Mouse (Mus musculus): ENCODE data around the gene Clint1.

The Clint1 gene

DNA sequence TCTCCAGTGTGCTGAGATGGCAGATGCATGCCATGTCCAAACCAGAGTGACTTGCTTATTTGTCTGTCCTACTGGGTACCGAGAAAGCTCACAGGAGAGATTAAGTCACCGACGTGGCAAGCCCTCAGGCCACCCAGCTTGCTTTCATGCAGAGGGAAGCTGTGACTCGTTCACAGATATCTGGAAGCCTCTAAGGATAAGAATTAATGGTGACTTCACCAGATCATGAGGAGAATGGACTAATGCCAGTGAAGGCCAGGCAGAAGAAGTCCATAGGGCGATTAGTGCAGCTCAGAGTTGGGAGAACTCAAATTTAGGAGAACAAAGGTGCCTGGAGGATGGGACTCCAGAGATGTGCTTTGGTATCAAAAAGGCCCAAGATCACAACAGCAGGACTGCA is 75.6 kb downstream of the Clint1 start:
- no peak for DNase-seq (ENCODE audit: low read depth, low spot score)

DNA sequence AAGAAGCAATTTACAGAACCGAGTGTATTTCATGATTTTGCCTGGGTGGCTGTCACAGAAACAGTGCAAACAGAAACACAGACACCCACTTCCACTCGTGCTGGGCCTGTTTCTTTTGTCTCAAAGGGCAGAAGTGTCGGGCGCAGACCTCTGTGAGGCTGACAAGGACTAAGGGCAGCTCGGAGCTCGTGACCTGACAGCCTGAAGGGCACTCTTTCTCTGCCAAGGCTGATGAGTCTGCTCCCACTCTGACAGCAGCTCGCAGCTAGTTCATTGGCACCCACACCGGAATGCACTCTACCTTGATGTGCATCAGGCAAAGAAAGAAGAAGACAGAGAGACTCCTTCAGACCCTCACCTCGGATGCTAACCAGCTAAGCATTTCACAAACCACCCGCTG is 77.7 kb downstream of the Clint1 start:
- no peak for DNase-seq (ENCODE audit: low read depth, low spot score)

DNA sequence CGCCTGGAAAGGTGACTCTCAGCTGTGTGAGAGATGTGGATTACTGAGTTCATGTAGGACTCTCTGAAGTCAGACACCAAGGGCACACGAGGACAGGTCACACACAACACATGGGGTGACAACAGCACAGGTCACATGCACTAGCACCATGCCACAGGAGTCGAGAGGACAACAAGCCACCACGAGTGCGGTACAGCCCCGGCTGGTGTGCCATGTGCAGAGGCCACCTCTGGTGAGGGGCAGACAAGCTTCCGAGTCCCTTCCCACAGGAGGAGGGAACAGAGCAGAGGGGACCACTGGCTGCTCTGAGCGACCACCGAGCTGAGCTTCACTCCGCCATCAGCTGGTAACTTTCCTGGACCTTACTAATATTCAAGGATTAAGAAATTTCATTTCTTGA is 80.9 kb downstream of the Clint1 start:
- no peak for DNase-seq (ENCODE audit: low read depth, low spot score)

DNA sequence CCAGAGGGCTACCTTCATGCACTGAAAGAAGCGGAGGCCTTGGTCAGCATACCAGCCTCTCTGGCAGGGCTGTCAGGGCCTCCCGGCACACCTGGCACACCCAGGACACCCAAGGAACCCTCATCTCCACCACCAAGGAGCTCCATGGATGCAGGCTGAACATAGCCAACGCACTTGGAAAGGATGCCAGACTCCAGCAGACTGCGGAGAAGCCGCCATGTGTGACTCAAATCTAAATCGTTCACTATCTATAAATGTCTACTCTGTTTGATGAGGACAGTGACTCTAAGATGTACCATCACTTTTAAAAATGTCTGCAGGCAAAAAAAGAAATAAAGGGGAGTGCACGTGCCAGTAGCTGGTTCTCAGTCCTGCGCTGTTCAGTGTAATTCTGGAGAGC is 85.6 kb downstream of the Clint1 start:
- DNase-seq (ENCODE audit: low read depth, low spot score), result no peak

DNA sequence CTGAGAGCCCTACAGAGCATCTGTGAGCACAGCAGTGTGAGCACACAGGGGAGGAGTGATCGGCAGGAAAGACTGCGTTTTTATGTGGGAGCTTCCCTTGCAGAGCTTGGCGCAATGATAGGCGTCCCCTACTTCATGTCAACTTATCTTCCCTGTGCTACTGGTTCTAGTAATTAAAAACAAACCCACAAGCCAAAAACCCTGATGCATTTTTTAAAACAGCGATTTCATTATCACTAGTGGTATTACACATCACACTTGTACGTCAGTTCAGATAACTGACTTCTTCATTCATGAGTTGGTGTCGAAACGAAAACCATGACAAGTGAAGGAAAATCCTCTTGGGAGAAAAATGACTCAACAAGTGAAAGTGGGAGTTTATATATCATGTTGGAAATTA is 87.1 kb downstream of the Clint1 start:
- DNase-seq (ENCODE audit: low read depth, low spot score), result no peak

DNA sequence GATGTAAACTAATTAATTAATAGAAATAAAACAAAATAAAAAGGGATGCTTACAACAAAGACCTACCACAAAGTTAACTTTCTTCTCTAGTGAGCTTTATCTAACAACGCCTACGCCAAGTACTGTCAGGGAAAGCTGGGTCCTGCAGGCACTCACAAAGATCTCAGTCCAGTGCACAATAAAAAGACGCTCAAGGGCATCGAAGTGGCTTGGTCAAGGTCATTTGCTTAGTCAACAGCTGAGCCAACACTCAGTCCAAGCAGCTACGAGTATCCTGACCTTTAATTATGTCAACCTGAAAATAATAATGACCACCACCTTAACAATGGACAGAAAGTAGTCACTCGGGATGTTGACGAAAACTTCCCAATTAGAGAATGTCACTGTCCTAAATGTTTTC is 90.4 kb downstream of the Clint1 start:
- peak; percentile 15 for DNase-seq (ENCODE audit: low read depth, low spot score)

DNA sequence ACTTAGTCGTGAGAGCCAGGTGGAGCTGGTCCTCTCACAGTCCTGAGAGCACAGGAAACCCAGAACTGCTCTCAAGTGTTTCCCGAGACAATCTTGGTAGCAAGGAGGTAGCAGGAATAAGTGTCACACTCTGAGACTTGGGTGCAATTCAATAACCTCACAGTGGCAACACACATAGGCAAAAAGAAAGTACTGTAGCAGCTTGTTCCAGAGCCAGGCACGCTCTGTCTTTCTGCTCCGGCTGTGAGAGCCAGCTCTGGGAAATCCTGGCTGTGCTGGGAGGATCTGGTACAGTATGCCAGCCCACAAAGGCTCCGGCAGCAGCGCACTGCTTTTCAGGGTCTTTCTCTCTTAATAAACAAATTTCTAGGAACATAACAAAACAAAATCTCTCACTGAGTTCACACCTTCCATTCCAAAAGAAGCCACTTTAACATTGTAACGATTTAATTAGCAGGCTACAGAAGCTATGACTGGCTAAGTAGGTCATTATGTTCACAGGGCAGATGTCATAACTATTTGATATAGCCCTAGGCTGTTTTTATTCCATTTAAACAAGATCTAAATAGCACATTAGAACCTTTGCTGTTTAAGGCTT is 91.4 kb downstream of the Clint1 start:
- DNase-seq (ENCODE audit: low read depth, low spot score), result no peak

DNA sequence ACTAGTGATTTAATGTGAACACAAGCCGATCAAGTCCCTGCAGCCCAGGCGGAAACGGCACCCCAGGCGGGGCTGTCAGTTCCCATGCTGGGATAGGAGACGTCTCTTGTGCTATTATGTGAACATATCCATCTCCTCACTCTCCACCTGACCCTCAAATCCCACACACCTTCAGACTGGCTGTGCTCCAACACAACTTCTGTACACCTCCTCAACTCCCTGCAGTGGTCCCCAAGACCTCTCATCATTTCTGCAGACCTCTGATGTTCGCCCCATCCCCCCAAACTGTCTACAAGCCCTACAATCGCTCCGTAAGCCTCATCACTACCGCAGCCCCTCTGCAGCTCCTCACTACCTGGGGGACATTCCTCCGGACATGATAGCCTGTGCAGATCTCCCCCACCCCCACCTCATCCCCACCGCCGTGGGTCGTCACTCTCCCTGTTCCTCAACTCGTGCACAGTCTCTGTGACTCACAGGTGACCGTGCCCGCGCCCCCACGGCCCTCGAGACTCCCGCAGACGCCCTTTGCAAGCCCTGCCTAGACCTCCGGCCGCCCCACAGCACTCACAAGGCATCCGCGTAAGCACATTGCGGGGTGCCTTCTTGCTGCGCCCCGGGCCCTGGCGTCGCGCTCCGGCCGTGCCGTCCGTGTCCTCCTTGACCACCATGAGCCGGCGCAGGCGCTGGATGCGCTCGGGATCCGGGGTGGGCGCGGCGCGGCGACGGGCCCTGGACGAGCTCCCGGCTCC is 92.2 kb downstream of the Clint1 start:
- peak; percentile 54 for DNase-seq (ENCODE audit: low read depth, low spot score)

DNA sequence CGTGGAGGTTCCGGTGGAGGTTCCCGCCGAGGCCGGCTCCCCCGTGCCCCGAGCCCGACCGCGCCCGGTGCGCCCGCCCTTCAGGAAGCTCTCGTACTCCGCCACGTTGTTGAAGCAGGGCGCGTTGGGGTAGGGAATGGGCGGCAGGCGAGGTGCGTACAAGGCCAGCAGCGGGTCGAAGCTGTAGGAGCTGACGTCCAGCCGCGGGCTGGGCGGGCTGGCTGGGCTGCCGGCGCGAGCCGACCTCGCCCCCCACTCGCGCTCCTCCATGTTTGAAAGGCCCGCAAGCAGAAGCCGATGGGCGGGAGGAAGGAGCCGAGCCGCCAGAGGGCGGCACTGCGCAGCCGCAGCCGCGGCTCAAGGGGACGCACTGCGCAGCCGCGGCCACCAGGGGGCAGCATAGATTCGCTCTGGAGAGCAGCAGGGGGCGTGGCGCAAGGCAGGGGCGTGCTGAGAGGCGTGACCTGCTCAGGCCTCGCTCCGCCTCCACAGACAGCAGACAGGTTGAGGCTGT is 92.8 kb downstream of the Clint1 start, which contains the start of gene Lsm11:
Lsm11 (minus strand) TSS at position 293 of the 514 bp plus-strand sequence.
- peak; percentile 97 for DNase-seq (ENCODE audit: low read depth, low spot score)

DNA sequence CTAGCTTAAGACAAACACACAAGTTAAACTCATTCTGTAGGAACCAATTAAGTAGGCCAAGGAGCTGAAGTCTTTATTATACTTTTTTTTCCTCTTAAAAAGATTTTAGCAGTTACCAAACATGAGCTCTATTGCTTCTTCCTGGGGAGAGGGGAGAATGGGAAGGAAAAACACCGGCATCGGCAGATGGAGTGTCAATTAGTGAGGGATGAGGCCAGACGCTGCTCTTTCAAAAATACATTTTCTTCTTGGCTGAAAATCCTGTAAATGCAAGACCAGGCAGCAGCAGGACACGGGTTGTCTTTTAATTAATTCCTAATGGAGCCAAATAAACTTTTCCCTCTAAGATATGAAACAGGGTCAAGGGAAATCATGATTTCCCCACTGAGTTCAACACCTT is 94.9 kb downstream of the Clint1 start:
- DNase-seq (ENCODE audit: low read depth, low spot score), result no peak

DNA sequence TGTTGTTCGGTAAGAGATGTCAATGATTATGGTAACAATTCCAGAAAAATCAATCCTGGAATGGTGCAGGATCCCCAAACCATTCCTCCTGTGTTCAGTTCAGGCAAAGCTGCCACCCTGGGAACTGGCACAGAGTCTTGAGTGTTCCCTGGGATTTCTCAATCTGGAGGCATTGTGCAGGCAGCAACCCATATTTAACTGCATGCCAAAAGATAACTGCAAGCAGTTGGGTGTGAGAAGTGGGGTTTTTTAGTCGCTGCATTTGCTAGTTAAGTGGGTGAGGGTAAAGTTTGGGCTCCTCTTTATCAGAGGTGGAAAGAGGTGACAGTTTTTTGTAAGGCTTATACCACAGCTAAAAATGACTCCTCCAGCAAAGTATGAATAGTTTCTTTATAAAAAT is 95.6 kb downstream of the Clint1 start:
- no peak for DNase-seq (ENCODE audit: low read depth, low spot score)

DNA sequence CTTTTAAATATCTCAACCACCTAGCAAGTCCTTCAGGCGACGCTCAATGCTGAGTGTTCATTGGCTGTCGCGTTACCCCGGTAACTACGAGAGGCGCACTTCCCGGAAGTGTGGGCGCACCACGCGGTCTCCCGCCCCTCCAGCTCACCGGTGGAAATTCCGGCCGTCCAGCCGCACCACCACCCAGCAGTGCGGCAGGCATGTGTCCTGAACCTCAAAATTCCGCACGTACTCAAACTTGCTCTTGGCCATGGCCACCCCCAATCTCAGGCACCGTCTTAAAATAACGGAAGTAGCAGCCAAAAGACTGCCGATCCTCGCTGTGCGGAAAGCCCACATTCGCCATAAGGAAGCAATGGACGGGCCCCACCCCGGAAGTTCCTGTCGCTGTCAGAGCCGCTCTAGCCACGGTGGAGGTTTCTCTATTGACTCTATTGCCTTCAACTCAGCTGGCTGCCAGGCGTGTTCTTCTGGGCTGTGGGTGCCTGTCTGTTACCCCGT is 103.3 kb downstream of the Clint1 start, which contains the start of gene Thg1l:
Thg1l (minus strand) TSS at position 368 of the 501 bp plus-strand sequence.
- DNase-seq (ENCODE audit: low read depth, low spot score), result peak; percentile 96

DNA sequence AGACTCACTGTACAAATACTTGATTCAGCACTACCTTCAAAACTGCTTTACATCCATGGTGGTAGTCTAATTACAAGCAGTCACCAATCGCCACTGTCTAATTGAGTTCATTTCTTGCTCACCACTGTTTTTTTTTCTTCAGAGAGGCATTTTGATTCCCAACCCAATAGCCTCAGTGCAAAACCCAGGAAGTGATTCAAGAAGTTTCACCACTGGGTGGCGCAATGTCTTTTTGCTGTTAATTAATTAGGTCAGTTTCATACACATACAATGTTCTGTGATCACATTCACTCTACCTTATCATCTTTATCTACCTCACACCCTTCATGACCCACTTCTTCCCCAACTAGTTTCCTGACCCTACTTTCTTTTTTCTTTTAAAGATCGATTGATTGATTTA is 107.7 kb downstream of the Clint1 start:
- DNase-seq (ENCODE audit: low read depth, low spot score), result peak; percentile 36

DNA sequence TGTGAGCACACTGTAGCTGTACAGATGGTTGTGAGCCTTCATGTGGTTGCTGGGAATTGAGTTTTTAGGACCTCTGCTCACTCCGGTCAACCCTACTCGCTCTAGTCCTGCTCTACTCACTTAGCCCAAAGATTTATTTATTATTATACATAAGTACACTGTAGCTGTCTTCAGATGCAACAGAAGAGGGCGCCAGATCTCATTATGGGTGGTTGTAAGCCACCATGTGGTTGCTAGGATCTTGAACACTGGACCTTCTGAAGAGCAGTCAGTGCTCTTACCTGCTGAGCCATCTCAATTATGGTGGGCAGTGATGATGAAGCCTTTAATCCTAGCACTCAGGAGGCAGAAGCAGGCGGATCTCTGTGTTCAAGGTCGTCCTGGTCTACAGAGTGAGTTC is 108.2 kb downstream of the Clint1 start:
- DNase-seq (ENCODE audit: low read depth, low spot score), result peak; percentile 37

Data from ZHBTc4 (cell line).